Mouse (Mus musculus): Measurements from ENCODE around the gene Ssc5d. TPM values are rescaled to one million over a fixed set of nuclear protein-coding genes. Genes with fewer than 3 reads are reported as not detected.

The Ssc5d gene
- total RNA-seq, 2 experiments from 2014 or later, result 2.4 to 3.5 TPM

DNA sequence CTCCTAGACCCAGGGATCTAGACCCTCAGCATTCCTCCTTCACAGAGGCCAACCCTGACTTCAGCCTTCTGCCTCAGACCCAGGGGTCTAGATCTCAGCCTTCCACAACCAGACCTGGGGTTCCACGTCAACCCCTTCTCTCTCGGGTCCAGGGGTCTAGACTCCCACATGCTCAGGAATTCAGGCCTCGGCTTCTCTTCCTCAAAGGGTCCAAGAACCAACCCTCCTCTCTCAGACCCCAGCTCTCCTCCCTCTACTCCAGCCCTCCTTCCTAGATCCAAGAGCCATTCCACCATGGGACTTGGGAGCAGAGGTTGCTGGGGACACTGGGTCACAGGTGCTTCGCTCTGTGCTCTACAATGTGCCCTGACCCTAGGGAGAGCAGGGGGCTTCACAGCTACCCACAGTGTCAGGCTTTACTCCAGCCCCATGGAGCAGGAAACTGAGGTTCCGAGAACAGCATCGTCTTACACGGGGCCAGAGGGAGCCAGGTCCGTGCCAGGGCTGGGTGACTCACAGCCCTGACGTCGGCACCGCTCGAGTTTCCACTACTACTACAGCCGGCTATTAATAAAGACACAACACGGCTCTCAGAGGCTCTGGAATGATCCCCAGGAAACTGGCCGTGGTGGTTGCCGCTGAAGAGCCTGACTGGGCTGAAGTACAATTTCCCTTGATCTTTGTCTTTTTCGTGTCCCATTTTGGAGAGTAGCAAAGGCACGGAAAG lies 46.9 kb downstream of the Ssc5d start:
- Histone ChIP-seq H3K4me3 (no peak overlapping the region), H3K27ac (no peak overlapping the region)
- no peak for TF ChIP-seq CTCF (conservative IDR thresholded peaks at IDR 0.05)
- no peak for DNase-seq (ENCODE audit: low spot score in 2 of 2)

DNA sequence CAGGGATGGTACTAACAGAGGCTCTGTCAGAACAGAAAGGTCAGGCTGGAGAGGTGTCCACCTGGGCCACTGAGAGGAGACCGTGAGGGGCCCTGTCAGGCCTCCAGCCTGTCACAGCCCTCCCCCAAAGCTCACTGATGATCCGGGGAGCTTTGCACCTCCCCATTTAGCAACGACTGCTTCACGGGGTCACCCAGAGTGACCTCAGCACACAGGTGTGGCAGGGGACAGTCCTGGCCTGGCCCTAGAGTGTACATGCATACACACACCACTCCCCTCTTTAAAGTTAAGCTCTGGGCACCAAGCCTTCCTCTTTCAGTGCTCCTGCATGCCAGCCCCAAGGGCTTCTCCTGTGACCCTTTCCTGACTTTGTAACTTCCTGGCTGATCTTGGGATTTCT lies 49.9 kb downstream of the Ssc5d start:
- TF ChIP-seq CTCF (conservative IDR thresholded peaks at IDR 0.05), result no peak
- no peak overlapping the region for H3K27ac ChIP-seq
- DNase-seq (ENCODE audit: low spot score in 2 of 2), result no peak
- no peak overlapping the region for H3K4me3 ChIP-seq

DNA sequence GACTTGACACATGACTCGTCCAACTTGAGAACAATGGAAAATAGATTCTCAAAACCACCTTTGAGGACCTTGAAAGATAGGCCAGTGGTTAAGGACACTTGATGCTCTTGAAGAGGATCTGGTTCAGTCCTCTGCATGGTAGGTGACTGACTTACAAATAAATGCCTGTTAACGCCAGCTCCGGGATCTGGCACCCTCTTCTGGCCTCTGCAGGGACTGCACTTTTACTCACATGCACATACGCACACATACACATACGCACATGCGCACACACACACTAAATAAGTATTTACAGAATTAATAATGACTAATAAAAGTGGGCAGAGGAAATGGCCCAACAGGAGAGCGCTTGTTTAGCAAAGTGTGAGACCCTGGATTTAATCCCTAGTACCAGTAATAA lies 51.2 kb downstream of the Ssc5d start:
- Histone ChIP-seq H3K4me3 (no peak overlapping the region), H3K27ac (no peak overlapping the region)
- no peak for DNase-seq (ENCODE audit: low spot score in 2 of 2)
- peak; percentile 44 for TF ChIP-seq CTCF (conservative IDR thresholded peaks at IDR 0.05)

DNA sequence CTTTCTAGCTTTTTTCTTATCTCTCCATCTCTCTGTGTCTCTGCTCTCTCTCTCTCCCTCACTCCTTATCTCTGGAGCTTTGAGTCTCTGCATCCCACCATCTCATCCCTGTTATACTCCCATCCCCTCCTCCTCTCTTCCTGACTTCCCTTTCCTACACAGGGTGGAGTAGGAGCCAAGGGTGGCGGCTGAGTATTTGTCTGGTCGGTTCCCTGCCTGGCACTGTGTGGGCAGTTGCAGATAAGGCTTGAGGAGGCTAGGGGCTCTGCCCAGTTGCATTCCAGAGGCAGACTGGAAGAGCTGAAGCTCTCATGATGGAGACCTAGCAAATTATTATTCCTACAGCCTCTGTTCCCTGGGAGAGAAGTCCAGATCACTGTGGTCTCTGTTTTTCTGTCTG lies 62.7 kb downstream of the Ssc5d start:
- no peak overlapping the region for H3K4me3 ChIP-seq
- H3K27ac ChIP-seq, result no peak overlapping the region
- TF ChIP-seq CTCF (conservative IDR thresholded peaks at IDR 0.05), result no peak
- DNase-seq (ENCODE audit: low spot score in 2 of 2), result no peak

DNA sequence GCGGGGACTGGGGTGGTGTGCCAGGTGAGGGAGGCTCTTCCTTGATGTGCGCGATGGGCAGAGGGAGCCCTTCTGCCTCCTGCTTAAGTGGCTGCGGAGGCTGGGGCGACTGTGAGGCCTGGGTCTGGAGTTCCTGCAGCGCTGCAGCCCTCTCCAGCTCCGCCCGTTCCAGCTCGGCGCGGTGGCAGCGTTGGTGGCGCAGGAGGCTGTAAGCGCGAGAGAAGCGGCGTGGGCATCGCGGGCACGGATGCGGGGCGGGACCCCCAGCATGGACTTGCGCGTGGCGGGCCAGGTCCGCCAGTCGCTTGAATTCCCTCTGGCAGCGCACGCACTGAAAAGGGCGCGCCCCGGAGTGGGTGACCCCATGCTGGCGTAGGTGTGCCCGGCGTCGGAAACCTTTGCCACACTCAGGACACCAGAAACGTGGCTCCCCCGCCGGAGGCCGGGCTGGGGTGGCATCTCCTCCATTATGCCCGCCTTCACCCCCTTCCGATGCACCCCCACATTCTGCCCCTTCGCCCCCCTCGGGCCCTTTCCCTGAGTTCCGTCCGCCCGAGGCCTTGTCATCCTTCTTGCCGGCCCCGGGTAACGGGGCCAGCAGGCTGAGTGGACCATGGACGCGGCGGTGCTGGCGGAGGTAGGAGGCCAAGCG lies 67.9 kb downstream of the Ssc5d start:
- no peak overlapping the region for H3K4me3 ChIP-seq
- DNase-seq (ENCODE audit: low spot score in 2 of 2), result no peak
- no peak for TF ChIP-seq CTCF (conservative IDR thresholded peaks at IDR 0.05)
- no peak overlapping the region for H3K27ac ChIP-seq

DNA sequence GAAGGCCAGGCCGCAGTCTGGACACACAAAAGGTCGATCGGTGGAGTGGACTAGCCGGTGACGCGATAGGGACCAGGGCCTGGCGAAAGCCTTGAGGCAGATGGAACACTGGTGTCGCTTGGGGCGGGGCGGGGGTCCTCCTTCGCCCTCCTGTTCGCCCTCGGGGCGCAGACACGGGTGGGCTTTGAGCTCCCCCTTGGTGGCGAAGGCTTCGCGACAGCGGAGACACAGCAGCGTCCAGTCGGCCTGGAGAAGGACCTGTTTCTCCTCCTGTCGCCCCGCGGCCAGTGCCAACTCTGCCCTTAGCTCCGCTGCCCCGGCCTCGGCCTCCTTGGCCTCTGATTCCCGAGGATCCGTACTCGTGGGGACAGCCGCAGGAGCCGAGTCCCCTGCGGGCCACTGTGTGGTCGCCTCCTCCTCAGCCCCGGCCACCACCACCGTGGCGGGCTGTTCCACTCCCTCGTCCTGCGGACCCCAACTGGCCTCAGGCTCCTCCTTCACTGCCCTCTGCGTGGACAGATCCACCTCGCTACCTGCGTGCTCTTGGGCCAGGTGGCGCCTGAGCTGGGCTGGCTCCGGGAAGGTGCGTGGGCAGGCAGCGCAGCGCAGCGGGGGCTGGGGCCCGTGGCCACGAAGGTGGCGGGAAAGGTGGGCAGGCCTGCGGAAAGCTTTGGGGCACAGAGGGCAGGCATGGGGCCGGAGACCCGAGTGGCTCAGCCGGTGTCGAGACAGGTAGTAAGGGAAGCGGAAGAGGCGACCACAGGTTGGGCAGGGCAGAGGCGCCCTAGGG lies 68.6 kb downstream of the Ssc5d start:
- TF ChIP-seq CTCF (conservative IDR thresholded peaks at IDR 0.05), result no peak
- Histone ChIP-seq H3K4me3 (no peak overlapping the region; the same call in 1 of the 2 replicates), H3K27ac (no peak overlapping the region)
- DNase-seq (ENCODE audit: low spot score in 2 of 2), result no peak

Other genes starting within 250 kb of the Ssc5d start
- gene Hspbp1, start 240.7 kb upstream of the Ssc5d start, total RNA-seq (2021), result 10 to 100 TPM; 82.1 to 92.1 TPM
- gene Brsk1, start 235.2 kb upstream of the Ssc5d start, total RNA-seq (2021), result 100 to 1,000 TPM; 334 to 355 TPM
- under 1 TPM in 1 of 2 experiments, not detected in 1; 0.13 TPM for gene Tmem150b, start 200.5 kb upstream of the Ssc5d start, total RNA-seq (2021)
- 10 to 100 TPM; 25.2 to 37.6 TPM for gene Kmt5c, start 185.7 kb upstream of the Ssc5d start, total RNA-seq (2021)
- gene Cox6b2, start 172.7 kb upstream of the Ssc5d start, total RNA-seq (2021), result 1 to 10 TPM; 1.3 to 3.8 TPM
- not detected for gene Fam71e2, start 154.5 kb upstream of the Ssc5d start, total RNA-seq (2021)
- under 1 TPM; 0.25 to 0.26 TPM for gene Il11, start 142.9 kb upstream of the Ssc5d start, total RNA-seq (2021)
- gene Tmem190, start 142.8 kb upstream of the Ssc5d start, total RNA-seq (2021), result not detected
- gene Tmem238, start 136.1 kb upstream of the Ssc5d start, total RNA-seq (2021), result 1 to 10 TPM; 2.6 to 2.7 TPM
- gene Rpl28, start 132.9 kb upstream of the Ssc5d start, total RNA-seq (2021), result 100 to 1,000 TPM; 458 to 462 TPM
- 100 to 1,000 TPM; 106 to 108 TPM for gene Ube2s, start 113.2 kb upstream of the Ssc5d start, total RNA-seq (2021)
- 100 to 1,000 TPM; 172 to 204 TPM for gene Shisa7, start 81.1 kb upstream of the Ssc5d start, total RNA-seq (2021)
- gene Isoc2b, start 55.5 kb upstream of the Ssc5d start, total RNA-seq (2021), result 1 to 10 TPM; 4.7 to 5.6 TPM
- gene Isoc2a, start 48.6 kb upstream of the Ssc5d start, total RNA-seq (2021), result 10 to 100 TPM; 13.0 to 13.4 TPM
- under 1 TPM in 1 of 2 experiments, not detected in 1; 0.28 TPM for gene Gm36210, start 19.3 kb upstream of the Ssc5d start, total RNA-seq (2021)
- gene Zfp628, start 10.6 kb upstream of the Ssc5d start, total RNA-seq (2021), result 10 to 100 TPM; 15.0 to 15.8 TPM
- gene Nat14, start 3.8 kb upstream of the Ssc5d start, total RNA-seq (2021), result 100 to 1,000 TPM; 103 to 114 TPM
- gene Sbk2, start 38.6 kb downstream of the Ssc5d start, total RNA-seq (2021), result under 1 TPM in 1 of 2 experiments, not detected in 1; 0.31 TPM
- gene Sbk3, start 45.4 kb downstream of the Ssc5d start, total RNA-seq (2021), result 1 to 10 TPM in 1 of 2 experiments, under 1 TPM in 1; 0.71 to 1.0 TPM
- gene Zfp579, start 70.4 kb downstream of the Ssc5d start, total RNA-seq (2021), result 10 to 100 TPM; 29.7 to 35.6 TPM
- gene Zfp524, start 88.6 kb downstream of the Ssc5d start, total RNA-seq (2021), result 1 to 10 TPM; 7.0 to 8.1 TPM
- gene Fiz1, start 88.9 kb downstream of the Ssc5d start, total RNA-seq (2021), result 10 to 100 TPM; 25.8 TPM
- gene Gm44973, start 89.7 kb downstream of the Ssc5d start, total RNA-seq (2021), result not detected
- gene Zfp865, start 94.6 kb downstream of the Ssc5d start, total RNA-seq (2021), result 10 to 100 TPM; 38.6 to 41.8 TPM
- gene Ccdc106, start 94.8 kb downstream of the Ssc5d start, total RNA-seq (2021), result 10 to 100 TPM; 57.8 to 61.1 TPM
- gene 4632433K11Rik, start 108.3 kb downstream of the Ssc5d start, total RNA-seq (2021), result not detected
- gene Zfp784, start 112.7 kb downstream of the Ssc5d start, total RNA-seq (2021), result 1 to 10 TPM; 7.3 to 7.8 TPM
- 10 to 100 TPM; 34.1 to 35.7 TPM for gene Zfp580, start 125.8 kb downstream of the Ssc5d start, total RNA-seq (2021)
- 100 to 1,000 TPM; 185 to 192 TPM for gene U2af2, start 136.4 kb downstream of the Ssc5d start, total RNA-seq (2021)
- 100 to 1,000 TPM; 540 to 559 TPM for gene Epn1, start 154.4 kb downstream of the Ssc5d start, total RNA-seq (2021)
- gene Rfpl4, start 191.2 kb downstream of the Ssc5d start, total RNA-seq (2021), result not detected
- under 1 TPM in 1 of 2 experiments, not detected in 1; 0.59 TPM for gene Rasl2-9, start 200.2 kb downstream of the Ssc5d start, total RNA-seq (2021)
- gene Vmn1r55, start 223.9 kb downstream of the Ssc5d start, total RNA-seq (2021), result not detected

All from layer of hippocampus, adult 2 months (tissue).